8 mouse cellular contexts compared by ENCODE assay signal in the genomic region with DNA sequence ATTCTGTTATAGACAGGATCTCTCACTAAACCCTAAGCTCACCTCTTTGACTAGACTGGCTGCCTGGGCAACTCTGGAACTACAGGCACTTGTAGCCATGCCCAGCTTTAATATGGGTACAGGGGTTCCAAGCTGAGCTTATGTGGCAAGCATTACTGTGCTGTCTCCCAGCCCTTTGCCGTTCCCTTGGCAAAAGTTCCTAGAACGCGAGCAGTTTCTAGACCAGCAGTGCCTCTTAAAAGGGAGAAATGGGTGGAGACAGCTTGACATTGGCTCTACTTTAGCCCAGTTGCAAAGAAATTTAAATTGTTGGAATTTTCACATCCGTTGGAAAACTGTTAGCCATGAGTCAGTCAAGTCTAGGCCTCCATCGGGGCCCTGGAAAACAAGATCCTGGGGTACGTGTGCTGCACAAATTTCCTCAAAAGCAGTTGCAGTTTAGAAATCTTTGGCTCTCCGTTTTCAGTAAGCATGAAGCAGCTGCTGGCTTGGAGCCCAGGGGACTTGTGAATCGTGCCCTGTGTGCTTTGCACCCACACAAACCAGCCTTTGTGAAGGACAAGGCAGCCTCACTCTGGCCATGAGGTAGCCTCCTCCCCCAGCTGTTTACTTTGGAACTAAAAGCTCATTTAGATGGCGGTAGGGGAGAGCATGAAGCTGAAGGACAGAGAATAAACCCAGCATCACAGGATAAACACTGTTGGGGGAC.
DNase-seq lines count a peak whose midpoint lies in the region; ATAC-seq lines count a peak whose summit lies in the region.

No protein-coding gene starts in this region.

- H3K36me3 ChIP-seq in intestine, embryonic 16.5 days (ENCODE audit: control insufficient read depth, insufficient read depth, low read length): no peaks in the 10 kb centered on the region
- H3K36me3 ChIP-seq in midbrain, embryonic 13.5 days: no peaks in the 10 kb centered on the region
- H3K36me3 ChIP-seq in stomach, embryonic 16.5 days (ENCODE audit: control insufficient read depth, insufficient read depth, low read length): no peaks in the 10 kb centered on the region

- H3K27ac ChIP-seq in intestine, embryonic 16.5 days (ENCODE audit: low read length): peak overlapping the region; percentile 77
- peak overlapping the region; percentile 87 for H3K27ac ChIP-seq in midbrain, embryonic 13.5 days
- peak overlapping the region; percentile 89 for H3K27ac ChIP-seq in stomach, embryonic 16.5 days (ENCODE audit: low read length)

- H3K4me3 ChIP-seq in intestine, embryonic 16.5 days (ENCODE audit: low read length): no peak overlapping the region
- H3K4me3 ChIP-seq in midbrain, embryonic 13.5 days (replicated peaks): no peak overlapping the region
- H3K4me3 ChIP-seq in stomach, embryonic 16.5 days (replicated peaks; ENCODE audit: low read length): no peak overlapping the region

- peaks cover 16% of the 10 kb centered on the region for H3K4me1 ChIP-seq in intestine, embryonic 16.5 days (ENCODE audit: control insufficient read depth, insufficient read depth, low read length)
- peaks cover 37% of the 10 kb centered on the region for H3K4me1 ChIP-seq in midbrain, embryonic 13.5 days (replicated peaks)
- H3K4me1 ChIP-seq in stomach, embryonic 16.5 days (ENCODE audit: control insufficient read depth, insufficient read depth, low read length): peaks cover 25% of the 10 kb centered on the region

- H3K4me2 ChIP-seq in intestine, embryonic 16.5 days (ENCODE audit: low read depth, low read length): no peak overlapping the region
- peak overlapping the region; percentile 35; the same call in 1 of the 2 replicates for H3K4me2 ChIP-seq in midbrain, embryonic 13.5 days (replicated peaks)
- H3K4me2 ChIP-seq in stomach, embryonic 16.5 days (ENCODE audit: low read depth, low read length): peak overlapping the region; percentile 28

- intact Hi-C loops in left cerebral cortex, postnatal 10 days (cut with DNase I): no loop called here

- H3K9me3 ChIP-seq in intestine, embryonic 16.5 days (ENCODE audit: control insufficient read depth, low read length): no peaks in the 10 kb centered on the region
- H3K9me3 ChIP-seq in midbrain, embryonic 13.5 days: no peaks in the 10 kb centered on the region
- no peaks in the 10 kb centered on the region for H3K9me3 ChIP-seq in stomach, embryonic 16.5 days (replicated peaks; ENCODE audit: control insufficient read depth, low read length)

- H3K27me3 ChIP-seq in intestine, embryonic 16.5 days (replicated peaks; ENCODE audit: control insufficient read depth, insufficient read depth, low read length): no peaks in the 10 kb centered on the region
- peaks cover 5% of the 10 kb centered on the region; the same call in 1 of the 2 replicates for H3K27me3 ChIP-seq in midbrain, embryonic 13.5 days
- no peaks in the 10 kb centered on the region for H3K27me3 ChIP-seq in stomach, embryonic 16.5 days (ENCODE audit: control insufficient read depth, insufficient read depth, low read length)

- ATAC-seq in intestine, embryonic 16.5 days: peak; percentile 90
- peak; percentile 78 for ATAC-seq in midbrain, embryonic 13.5 days
- peak; percentile 90 for ATAC-seq in stomach, embryonic 16.5 days (ENCODE audit: insufficient read depth, low FRiP score)

- peak overlapping the region; percentile 12; the same call in 1 of the 2 replicates for H3K9ac ChIP-seq in intestine, embryonic 16.5 days (ENCODE audit: low read depth, low read length)
- H3K9ac ChIP-seq in midbrain, embryonic 13.5 days (replicated peaks): no peak overlapping the region
- peak overlapping the region; percentile 43; the same call in 1 of the 2 replicates for H3K9ac ChIP-seq in stomach, embryonic 16.5 days (ENCODE audit: low read length)

- WGBS in intestine, embryonic 16.5 days: 26% methylated on average over 9 of the region's 9 CpGs
- 34% methylated on average over 9 of the region's 9 CpGs for WGBS in midbrain, embryonic 13.5 days
- WGBS in stomach, embryonic 16.5 days: 12% methylated on average over 9 of the region's 9 CpGs

- peak; percentile 93 for DNase-seq in adrenal gland, postnatal 14 days
- peak; percentile 73 for DNase-seq in embryo, embryonic 11 days
- peak; percentile 44 to 81 for DNase-seq in gastrocnemius, postnatal 4 days (ENCODE audit: low spot score in 2 of 2)
- DNase-seq in left cerebral cortex, postnatal 10 days (ENCODE audit: extremely low spot score in 1 of 2, low spot score in 2 of 2): peak; percentile 80 to 87
- no peak for DNase-seq in urinary bladder, postnatal 25 days (ENCODE audit: low spot score)
